Mouse (Mus musculus): ENCODE measurements at regions not wholly inside any gene's neighbourhood (a gene's known extent, or its start where the extent isn't known, plus 50 kb on each side); places are given as distances from the start of the nearest gene placed in this dataset.

DNA sequence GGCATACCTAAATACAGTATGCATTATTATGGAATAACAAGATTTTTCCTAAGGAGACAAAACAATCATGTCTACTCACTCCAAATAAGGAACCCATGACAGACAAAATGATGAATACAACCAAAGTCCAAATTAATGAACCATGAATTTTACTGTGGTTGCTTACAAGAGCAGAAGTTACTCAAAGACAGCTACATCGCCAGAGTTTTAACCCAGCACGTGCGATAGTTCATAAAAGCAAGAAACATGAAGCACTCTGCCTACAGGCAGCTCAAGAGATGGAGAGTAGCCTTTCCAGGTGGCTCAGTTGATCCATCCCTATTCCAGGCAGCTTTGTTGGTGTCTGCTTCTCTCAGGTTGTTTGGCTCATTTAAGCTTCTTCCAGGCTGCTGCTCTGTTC, 176.8 kb downstream of the Olfr1505 start:
- TF ChIP-seq CTCF (IDR thresholded peaks at IDR 0.05; ENCODE audit: extremely low read depth, insufficient read depth, insufficient read length, insufficient replicate concordance) (no peak), POLR2A (IDR thresholded peaks at IDR 0.05; ENCODE audit: low read depth, low read length) (no peak)

All from spleen, adult 2 months (tissue).